Mouse (Mus musculus): ENCODE measurements around the gene Efemp2.

- TF ChIP-seq CTCF (IDR thresholded peaks at IDR 0.05; ENCODE audit: low read depth, low read length) (no peak), POLR2A (IDR thresholded peaks at IDR 0.05; ENCODE audit: borderline replicate concordance, low read depth, low read length) (no peak)
These were observed at the start of gene Efemp2 for GRCm38 (mm10) chr19:5473720-5474119.
